Comparison of ENCODE assay signal across 8 mouse cellular contexts in genomic region chr17:34029890-34030595, GRCm38 (mm10). TPM values are rescaled to one million over a fixed set of nuclear protein-coding genes. Genes with fewer than 3 reads are reported as not detected.
A peak's percentile ranks its signal among the peaks of the same experiment; 100 is the strongest.
DNase-seq lines count a peak whose midpoint lies in the region; ATAC-seq and TF ChIP-seq lines count a peak whose summit lies in the region.

No protein-coding gene starts in this region.

- no peak for DNase-seq in kidney, postnatal 4 days
- DNase-seq in cerebellum, adult 9-11 months = peak; percentile 45
- peak; percentile 0 for DNase-seq in heart, postnatal 25 days (ENCODE audit: low spot score)
- peak; percentile 13 for DNase-seq in liver, postnatal 0 days
- DNase-seq in thymus, adult 18-20 months = no peak
- DNase-seq in gastrocnemius, postnatal 10 days = no peak

- peaks cover 68% of the 10 kb centered on the region for H3K4me1 ChIP-seq in kidney, embryonic 15.5 days
- peaks cover 58% of the 10 kb centered on the region for H3K4me1 ChIP-seq in liver, postnatal 0 days (ENCODE audit: insufficient read depth)

- intact Hi-C loops in heart, postnatal 25 days (cut with DNase I) = loop anchor here (5.0 kb wide), 1 partner anchor 87 kb away; the partner anchor contains the start of gene H2-DMa

- TF ChIP-seq CTCF in liver, postnatal 0 days (IDR thresholded peaks at IDR 0.05; ENCODE audit: low read depth) = no peak

- H3K9ac ChIP-seq in kidney, embryonic 15.5 days = peak overlapping the region; percentile 92
- peak overlapping the region; percentile 81 for H3K9ac ChIP-seq in liver, postnatal 0 days (replicated peaks)

- TF ChIP-seq EP300 in liver, postnatal 0 days (IDR thresholded peaks at IDR 0.05; ENCODE audit: low read depth) = no peak

- 64% methylated on average over 21 of the region's 21 CpGs for WGBS in kidney, embryonic 15.5 days
- WGBS in liver, postnatal 0 days (ENCODE audit: insufficient replicate concordance) = 80% methylated on average over 21 of the region's 21 CpGs

- H3K4me2 ChIP-seq in kidney, embryonic 15.5 days = peak overlapping the region; percentile 81
- H3K4me2 ChIP-seq in liver, postnatal 0 days (ENCODE audit: low read depth, low read length) = peak overlapping the region; percentile 94

- H3K36me3 ChIP-seq in kidney, embryonic 15.5 days = peaks cover 33% of the 10 kb centered on the region
- H3K36me3 ChIP-seq in liver, postnatal 0 days (replicated peaks; ENCODE audit: insufficient read depth, low read length) = peaks cover 27% of the 10 kb centered on the region

- H3K9me3 ChIP-seq in kidney, embryonic 15.5 days (replicated peaks) = no peaks in the 10 kb centered on the region
- H3K9me3 ChIP-seq in liver, postnatal 0 days (ENCODE audit: low read length) = no peaks in the 10 kb centered on the region

- no peak for ATAC-seq in kidney, embryonic 15.5 days (replicated peaks; ENCODE audit: low FRiP score)
- no peak for ATAC-seq in liver, postnatal 0 days
- no peak for ATAC-seq in CD4-positive, CD25-positive, alpha-beta regulatory T cell, adult 4 months

- no peaks in the 10 kb centered on the region for H3K27me3 ChIP-seq in kidney, embryonic 15.5 days
- H3K27me3 ChIP-seq in liver, postnatal 0 days (ENCODE audit: insufficient read depth, low read length) = no peaks in the 10 kb centered on the region

- H3K27ac ChIP-seq in kidney, embryonic 15.5 days = peak overlapping the region; percentile 99
- peak overlapping the region; percentile 96; the same call in 1 of the 2 replicates for H3K27ac ChIP-seq in liver, postnatal 0 days (ENCODE audit: low read depth)

- H3K4me3 ChIP-seq in kidney, embryonic 15.5 days (replicated peaks) = peak overlapping the region; percentile 75
- peak overlapping the region; percentile 79 for H3K4me3 ChIP-seq in liver, postnatal 0 days (ENCODE audit: low read depth, low read length)

RNA-seq across cellular contexts. Expression of gene Slc39a7, which starts 1.4 kb away (rescaled TPM):
- polyA plus RNA-seq in kidney, embryonic 15.5 days (2015; fragmentation: Nextera tagmentation; extraction: Ambion mirVana) = 197 and 211 TPM in 2 replicates
- total RNA-seq in heart, postnatal 25 days (2021) = 10 to 100 TPM; 60.4 to 61.3 TPM
- 41.3 and 43.4 TPM in 2 replicates for polyA plus RNA-seq in liver, postnatal 0 days (2015; fragmentation: Nextera tagmentation; extraction: Ambion mirVana)
- 10 to 100 TPM; 64.1 to 75.4 TPM for total RNA-seq in gastrocnemius, postnatal 10 days (2021)
- polyA plus RNA-seq in CD4-positive, CD25-positive, alpha-beta regulatory T cell, adult 4 months (2017; shearing (Covaris generic)) = 10 to 100 TPM; 53.0 to 92.6 TPM

RNA-seq across cellular contexts. Expression of gene Rxrb, which starts 1.6 kb away (rescaled TPM):
- polyA plus RNA-seq in kidney, embryonic 15.5 days (2015; fragmentation: Nextera tagmentation; extraction: Ambion mirVana) = 50.5 and 53.0 TPM in 2 replicates
- 10 to 100 TPM; 40.5 to 42.1 TPM for total RNA-seq in heart, postnatal 25 days (2021)
- 16.2 and 16.4 TPM in 2 replicates for polyA plus RNA-seq in liver, postnatal 0 days (2015; fragmentation: Nextera tagmentation; extraction: Ambion mirVana)
- 10 to 100 TPM; 40.7 to 43.1 TPM for total RNA-seq in gastrocnemius, postnatal 10 days (2021)
- polyA plus RNA-seq in CD4-positive, CD25-positive, alpha-beta regulatory T cell, adult 4 months (2017; shearing (Covaris generic)) = 10 to 100 TPM; 11.2 to 12.5 TPM

RNA-seq across cellular contexts. Expression of gene H2-Ke6, which starts 2.2 kb away (rescaled TPM):
- 51.7 and 52.5 TPM in 2 replicates for polyA plus RNA-seq in kidney, embryonic 15.5 days (2015; fragmentation: Nextera tagmentation; extraction: Ambion mirVana)
- 100 to 1,000 TPM in 1 of 2 experiments, 10 to 100 TPM in 1; 98.1 to 100 TPM for total RNA-seq in heart, postnatal 25 days (2021)
- polyA plus RNA-seq in liver, postnatal 0 days (2015; fragmentation: Nextera tagmentation; extraction: Ambion mirVana) = 49.1 and 51.6 TPM in 2 replicates
- total RNA-seq in gastrocnemius, postnatal 10 days (2021) = 10 to 100 TPM; 50.5 to 63.2 TPM
- 10 to 100 TPM; 20.9 to 21.4 TPM for polyA plus RNA-seq in CD4-positive, CD25-positive, alpha-beta regulatory T cell, adult 4 months (2017; shearing (Covaris generic))

RNA-seq across cellular contexts. Expression of gene Ring1, which starts 5.6 kb away (rescaled TPM):
- 20.3 and 21.7 TPM in 2 replicates for polyA plus RNA-seq in kidney, embryonic 15.5 days (2015; fragmentation: Nextera tagmentation; extraction: Ambion mirVana)
- 10 to 100 TPM; 12.6 to 13.2 TPM for total RNA-seq in heart, postnatal 25 days (2021)
- polyA plus RNA-seq in liver, postnatal 0 days (2015; fragmentation: Nextera tagmentation; extraction: Ambion mirVana) = 6.0 and 7.1 TPM in 2 replicates
- total RNA-seq in gastrocnemius, postnatal 10 days (2021) = 10 to 100 TPM; 13.4 to 18.0 TPM
- 1 to 10 TPM; 2.2 to 2.3 TPM for polyA plus RNA-seq in CD4-positive, CD25-positive, alpha-beta regulatory T cell, adult 4 months (2017; shearing (Covaris generic))

RNA-seq across cellular contexts. Expression of gene Col11a2, which starts 9.2 kb away (rescaled TPM):
- polyA plus RNA-seq in kidney, embryonic 15.5 days (2015; fragmentation: Nextera tagmentation; extraction: Ambion mirVana) = 2.2 and 6.6 TPM in 2 replicates
- total RNA-seq in heart, postnatal 25 days (2021) = 1 to 10 TPM; 1.1 to 2.2 TPM
- 0.21 and 0.47 TPM in 2 replicates for polyA plus RNA-seq in liver, postnatal 0 days (2015; fragmentation: Nextera tagmentation; extraction: Ambion mirVana)
- total RNA-seq in gastrocnemius, postnatal 10 days (2021) = 100 to 1,000 TPM in 1 of 2 experiments, 10 to 100 TPM in 1; 72.0 to 106 TPM
- polyA plus RNA-seq in CD4-positive, CD25-positive, alpha-beta regulatory T cell, adult 4 months (2017; shearing (Covaris generic)) = under 1 TPM; 0.15 to 0.42 TPM

Comparison
In these comparisons a context has a peak if more than half of its experiments do, and no peak if none do; other contexts are left out.
1. DNase-seq: peak in cerebellum, adult 9-11 months (single experiment), heart, postnatal 25 days (single experiment) and liver, postnatal 0 days (single experiment); none in kidney, postnatal 4 days (0 of 2), thymus, adult 18-20 months (0 of 2) and gastrocnemius, postnatal 10 days (single experiment).